Mouse (Mus musculus): Measurements from ENCODE around the gene Cd3eap.

DNA sequence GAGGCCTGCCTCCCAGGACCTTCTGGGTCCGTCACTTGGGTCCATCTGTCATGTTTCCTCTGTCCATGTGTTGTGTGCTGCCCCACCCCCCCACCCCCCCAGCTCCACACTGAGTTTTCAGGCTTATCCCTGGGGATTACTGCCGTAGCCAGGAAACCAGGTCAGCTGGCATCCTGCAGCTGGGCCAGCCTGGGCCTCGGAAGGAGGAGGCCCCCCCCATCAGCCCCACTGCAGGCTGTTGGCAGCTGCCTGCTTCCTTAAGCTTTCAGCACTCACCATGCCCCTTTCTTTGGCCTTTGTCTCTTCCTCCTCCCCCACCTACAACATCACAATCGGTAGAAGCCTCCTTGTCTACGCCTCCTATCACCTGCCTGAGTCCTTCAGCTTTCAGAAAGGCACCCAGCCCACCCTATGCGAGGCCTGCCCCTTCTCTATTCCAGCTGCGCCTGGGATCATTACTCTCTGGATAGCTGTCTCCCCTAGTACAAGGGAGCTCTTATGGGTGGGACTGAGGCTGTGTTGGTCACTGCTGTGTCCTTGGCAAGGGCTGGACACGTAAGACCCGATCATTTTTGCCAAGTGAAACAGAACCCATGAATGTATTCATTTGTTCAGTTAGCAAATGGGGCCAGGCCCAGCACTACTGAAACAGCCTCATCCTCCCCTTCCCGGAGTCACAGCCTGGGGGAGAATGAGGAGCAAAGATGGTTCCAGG is 29.6 kb upstream of the Cd3eap start:
- TF ChIP-seq CTCF (IDR thresholded peaks at IDR 0.05; ENCODE audit: extremely low read depth, insufficient read depth, low read length) (no peak), POLR2A (IDR thresholded peaks at IDR 0.05; ENCODE audit: extremely low read depth, insufficient read depth, low read length) (no peak)
